Mouse (Mus musculus) embryo, embryonic 11 days (tissue): ENCODE measurements around the gene Fbxo31.

ENCODE experiments used
- DNase-seq: peaks from one replicate; pipeline ENCODE4 v3.0.0-alpha.2; 2015

The Fbxo31 gene

GRCm38 (mm10) chr8:121550056-121550455 is 28.6 kb downstream of the Fbxo31 start:
- DNase-seq: no peak

GRCm38 (mm10) chr8:121547132-121547531 is 31.5 kb downstream of the Fbxo31 start:
- DNase-seq: peak; percentile 85

- DNase-seq: no peak
Observed at GRCm38 (mm10) chr8:121544936-121545335, 33.7 kb downstream of the Fbxo31 start.

GRCm38 (mm10) chr8:121544276-121544785 is 34.3 kb downstream of the Fbxo31 start, which contains the start of gene 1700018B08Rik:
Gene 1700018B08Rik (minus strand): TSS chr8:121544320.
- DNase-seq: no peak

- no peak for DNase-seq
Observed at GRCm38 (mm10) chr8:121542901-121543300, 35.7 kb downstream of the Fbxo31 start.

- no peak for DNase-seq
Observed at GRCm38 (mm10) chr8:121541862-121542261, 36.7 kb downstream of the Fbxo31 start.

GRCm38 (mm10) chr8:121532381-121532780 is 46.2 kb downstream of the Fbxo31 start:
- DNase-seq: peak; percentile 45

GRCm38 (mm10) chr8:121530639-121531038 is 48.0 kb downstream of the Fbxo31 start:
- DNase-seq: no peak

- no peak for DNase-seq
Observed at GRCm38 (mm10) chr8:121528790-121529189, 49.8 kb downstream of the Fbxo31 start.

GRCm38 (mm10) chr8:121527751-121528150 is 50.9 kb downstream of the Fbxo31 start:
- DNase-seq: no peak

- DNase-seq: no peak
Observed at GRCm38 (mm10) chr8:121526811-121527550, 51.6 kb downstream of the Fbxo31 start.

GRCm38 (mm10) chr8:121525111-121525818 is 53.3 kb downstream of the Fbxo31 start:
- DNase-seq: no peak

GRCm38 (mm10) chr8:121513429-121513828 is 65.2 kb downstream of the Fbxo31 start:
- DNase-seq: peak; percentile 84

- no peak for DNase-seq
Observed at GRCm38 (mm10) chr8:121511751-121512150, 66.9 kb downstream of the Fbxo31 start.
